Mouse (Mus musculus) lung, postnatal 36 days (tissue): ENCODE data around the gene Msmb.
"Not testable (repeated sequence)": the region's sequence is repeated elsewhere in the genome, so short reads cannot be mapped to it uniquely, and the experiment has no call there.

ENCODE experiments used
- DNase-seq: peaks from one replicate; pipeline ENCODE4 v3.0.0; 2022; ENCODE audit warnings: mixed read lengths

The Msmb gene

DNA sequence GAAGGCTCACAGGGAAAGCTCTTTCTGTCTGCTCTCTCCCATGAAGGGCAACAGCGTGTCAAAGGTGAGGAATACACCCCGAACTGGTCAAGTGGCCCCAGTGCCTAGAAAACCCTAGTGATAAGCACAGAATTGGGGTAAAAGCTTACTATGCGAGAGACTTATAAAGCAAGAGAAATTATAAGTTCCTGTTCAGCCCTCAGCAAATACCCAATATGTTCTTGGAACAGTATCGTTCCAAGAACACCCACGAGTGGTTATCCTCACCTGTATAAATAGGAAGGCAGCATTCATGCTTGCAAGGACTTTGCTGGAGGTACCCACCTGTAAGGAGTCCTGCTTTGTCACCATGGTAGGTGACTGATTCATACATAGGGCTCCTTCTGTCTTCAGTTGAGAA is at the start of gene Msmb:
Gene Msmb (plus strand): TSS at position 301 of the 400 bp plus-strand sequence.
- DNase-seq: no peak

- DNase-seq: no peak
Observed at GRCm38 (mm10) chr14:32093018-32093417, 48.8 kb upstream of the Msmb start.

DNA sequence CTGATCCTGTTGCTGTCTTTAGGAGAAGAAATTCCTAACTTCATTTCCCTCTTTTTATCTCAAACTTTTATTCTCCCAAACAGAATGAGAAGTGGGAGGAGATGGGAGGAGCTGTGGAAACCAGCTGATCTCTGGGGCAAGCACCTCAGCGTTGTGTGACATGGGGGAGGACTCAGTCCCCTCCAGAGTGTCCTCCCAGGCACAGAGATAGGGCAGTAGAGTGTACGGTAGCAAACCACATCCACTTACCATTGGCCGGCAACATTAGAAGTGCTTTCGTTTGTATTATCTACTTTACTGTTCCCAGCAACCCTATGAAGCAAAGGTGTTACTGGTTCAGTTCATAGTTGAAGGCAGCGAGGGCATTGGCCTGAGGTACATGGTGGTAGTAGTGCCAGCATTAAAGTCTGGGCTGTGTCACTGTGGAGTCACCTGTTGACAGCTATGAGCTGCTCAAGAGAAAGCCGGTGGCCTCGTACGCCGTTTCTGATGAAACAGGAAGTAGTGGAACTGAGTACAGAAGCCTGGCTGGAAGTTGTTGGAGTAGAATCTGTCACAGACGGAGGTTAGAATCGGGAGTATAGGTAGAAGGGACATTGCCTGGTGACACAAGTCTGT is 48.2 kb upstream of the Msmb start:
- no peak for DNase-seq

- DNase-seq: no peak
Observed at GRCm38 (mm10) chr14:32095646-32096045, 46.2 kb upstream of the Msmb start.

DNA sequence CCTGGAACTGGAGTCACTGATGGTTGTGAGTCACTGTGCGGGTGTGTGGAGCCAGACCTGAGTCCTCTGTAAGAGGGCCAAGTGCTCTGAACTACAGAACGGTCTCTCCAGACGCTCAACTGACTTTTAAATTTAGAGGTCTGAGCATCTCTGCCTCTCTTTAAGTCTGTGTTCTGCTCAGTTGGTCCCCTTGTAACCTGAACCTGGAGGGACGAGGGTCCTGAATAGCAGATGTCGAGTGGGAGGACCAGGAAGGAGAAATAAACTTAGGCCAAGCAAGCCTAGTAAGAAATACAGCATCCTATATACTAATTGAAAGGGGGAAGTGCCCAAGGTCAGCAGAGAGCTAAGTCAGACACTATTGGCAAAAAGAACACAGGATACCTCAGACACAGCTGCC is 45.1 kb upstream of the Msmb start:
- no peak for DNase-seq

DNA sequence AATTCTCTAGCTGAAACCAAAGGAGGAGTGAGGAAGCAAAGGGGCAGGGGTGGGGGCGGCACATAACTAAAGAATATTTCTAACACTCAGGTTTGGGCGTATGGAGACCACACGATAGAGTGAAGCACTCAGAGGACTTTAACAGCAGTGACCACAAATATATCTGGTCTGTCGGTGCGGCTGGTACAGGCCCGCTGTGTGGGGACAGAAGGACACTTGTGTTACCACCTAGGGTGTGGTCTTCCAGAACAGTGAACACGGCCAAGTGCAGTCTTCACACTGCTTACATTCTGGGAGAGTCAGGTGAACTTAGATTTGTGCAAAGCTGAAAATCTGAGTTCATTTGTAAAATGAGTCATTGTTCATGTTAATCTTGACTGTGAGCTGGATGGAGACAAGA is 44.1 kb upstream of the Msmb start:
- DNase-seq: no peak

DNA sequence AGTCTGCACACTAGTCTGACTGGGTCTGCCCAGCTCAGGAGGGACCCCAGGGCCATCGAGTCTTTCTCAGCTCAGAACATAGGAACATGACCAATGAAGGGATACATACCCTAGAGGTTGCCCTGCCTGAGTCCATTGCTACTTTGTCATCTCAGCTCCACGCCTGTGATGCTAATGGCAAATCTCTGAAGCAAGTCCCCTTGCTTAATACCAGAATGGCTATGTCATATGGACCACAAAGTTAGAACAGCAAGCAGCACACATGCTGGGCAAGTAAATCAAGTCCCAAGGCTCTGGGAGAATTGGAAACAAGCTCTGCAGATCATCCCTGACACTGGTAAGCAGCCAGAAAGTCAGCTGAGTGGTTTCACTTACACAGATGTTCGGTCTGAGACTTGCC is 42.9 kb upstream of the Msmb start:
- DNase-seq: no peak

DNA sequence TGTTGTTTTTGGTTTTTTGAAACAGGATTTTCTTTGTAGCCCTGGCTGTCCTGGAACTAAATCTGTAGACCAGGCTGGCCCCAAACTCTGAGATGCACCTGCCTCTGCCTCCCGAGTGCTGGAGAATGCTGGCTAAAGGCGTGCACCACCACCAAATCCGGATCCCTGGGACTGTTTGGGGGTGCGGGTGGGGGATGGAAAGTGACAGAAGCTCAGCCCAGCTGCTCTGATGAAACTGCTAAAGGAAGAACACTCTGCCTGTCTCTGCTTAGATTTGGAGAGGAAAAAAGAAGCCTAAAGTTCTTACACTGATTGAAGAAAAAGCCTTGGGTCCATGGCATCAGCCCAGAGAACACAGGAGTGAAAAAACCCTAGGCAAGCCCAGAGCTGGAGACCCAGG is 38.3 kb upstream of the Msmb start:
- DNase-seq: no peak

GRCm38 (mm10) chr14:32105663-32106062 is 36.2 kb upstream of the Msmb start:
- DNase-seq: peak; percentile 8

- DNase-seq: no peak
Observed at GRCm38 (mm10) chr14:32106911-32107310, 34.9 kb upstream of the Msmb start.

DNA sequence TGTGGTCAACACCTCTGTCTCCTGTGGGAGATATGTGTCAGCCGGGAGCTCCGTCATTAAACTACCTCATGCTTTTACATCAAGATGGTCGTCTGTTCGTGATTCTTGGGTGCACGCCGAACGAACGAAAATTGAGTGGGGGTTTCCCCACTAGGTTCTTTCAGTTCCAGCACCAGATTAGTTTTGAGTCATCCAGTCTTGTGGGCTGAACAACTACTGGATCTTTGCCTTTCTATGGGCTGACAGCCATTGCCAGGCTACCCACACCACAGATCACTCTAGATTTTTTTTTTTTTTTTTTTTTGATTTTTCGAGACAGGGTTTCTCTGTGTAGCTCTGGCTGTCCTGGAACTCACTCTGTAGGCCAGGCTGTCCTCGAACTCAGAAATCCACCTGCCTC is 29.7 kb upstream of the Msmb start:
- DNase-seq: not testable (repeated sequence)

DNA sequence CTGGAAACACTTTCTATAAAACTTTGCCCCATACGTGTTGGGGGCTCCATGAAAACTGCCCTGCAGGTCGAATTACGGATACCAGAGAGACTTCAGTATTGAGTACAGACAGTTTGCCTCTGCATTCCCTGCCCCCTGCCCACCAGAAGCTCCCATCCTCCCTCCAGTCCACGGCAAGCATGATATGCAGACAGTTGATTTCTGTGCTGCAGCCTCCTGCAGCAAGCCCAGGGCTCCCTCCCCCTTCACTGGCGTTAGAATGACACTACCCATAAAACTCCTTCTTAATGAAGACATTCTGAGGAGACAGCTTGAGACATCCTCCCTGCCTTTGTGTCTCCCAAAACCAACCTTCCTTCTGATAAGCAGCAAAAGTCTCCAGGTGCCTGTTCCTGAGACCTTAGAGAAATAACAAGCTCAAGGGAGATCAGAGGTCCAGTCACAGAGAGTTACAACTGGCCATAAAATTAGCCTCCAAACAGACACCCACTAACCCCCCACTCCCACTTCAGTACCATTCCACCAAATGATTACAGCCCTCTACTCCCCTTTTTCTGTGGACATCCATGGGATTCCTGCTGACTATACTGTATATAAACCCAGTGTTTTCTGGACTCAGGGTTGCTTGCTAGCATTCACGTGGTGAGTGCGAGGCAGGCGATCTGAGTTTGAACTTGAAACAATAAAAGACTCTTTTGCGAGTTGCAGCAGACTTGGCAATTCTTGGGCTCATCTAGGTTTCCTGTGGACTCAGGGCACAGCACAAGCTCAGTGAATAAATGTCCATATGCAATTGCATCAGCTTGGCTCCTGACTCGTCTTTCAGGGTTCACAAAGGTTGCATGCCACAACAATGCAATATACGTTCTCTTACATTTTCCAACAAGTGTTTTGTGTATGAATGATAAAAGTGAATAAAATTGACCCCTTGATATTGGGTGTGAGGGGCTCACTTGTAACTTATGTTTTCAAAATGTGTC is 20.6 kb upstream of the Msmb start:
- no peak for DNase-seq

DNA sequence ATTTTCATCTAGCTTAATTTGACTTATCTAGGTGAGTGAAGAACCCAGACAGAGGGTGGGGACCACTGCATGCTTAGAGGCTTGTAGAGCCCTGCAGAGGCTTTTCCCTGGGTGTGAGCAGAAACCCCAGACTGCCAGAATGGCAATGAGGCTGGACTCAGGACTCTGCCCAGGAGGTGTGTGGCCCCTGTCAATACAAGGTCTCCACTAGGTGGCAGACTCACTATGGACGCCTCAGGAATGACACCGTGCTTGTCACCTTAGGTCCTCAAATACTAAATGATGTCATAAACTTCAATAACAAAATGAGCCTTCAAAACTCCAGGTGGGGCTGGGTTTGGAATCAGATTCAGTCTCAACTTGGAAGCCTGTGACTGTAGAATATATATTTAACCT is 19.9 kb upstream of the Msmb start:
- DNase-seq: peak; percentile 59

DNA sequence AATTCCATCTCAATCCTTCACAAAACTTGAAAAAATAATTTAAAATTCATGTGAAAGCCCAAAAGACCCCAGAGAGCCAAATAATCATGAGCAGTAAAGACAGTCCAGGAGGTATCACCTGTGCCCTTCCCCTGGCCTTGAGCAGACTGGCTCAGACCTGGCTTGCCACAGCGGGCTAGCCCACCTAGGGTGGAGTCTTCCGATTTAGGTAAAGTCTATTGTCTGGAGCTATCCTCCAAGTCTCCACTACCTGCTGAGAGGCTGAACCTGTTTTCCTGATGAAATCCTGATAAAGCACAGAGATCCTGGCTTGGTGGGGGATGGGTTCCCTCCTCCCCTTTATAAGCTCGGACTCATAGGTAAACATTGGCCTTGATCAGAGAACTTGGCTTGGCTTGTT is 17.6 kb upstream of the Msmb start:
- DNase-seq: no peak

DNA sequence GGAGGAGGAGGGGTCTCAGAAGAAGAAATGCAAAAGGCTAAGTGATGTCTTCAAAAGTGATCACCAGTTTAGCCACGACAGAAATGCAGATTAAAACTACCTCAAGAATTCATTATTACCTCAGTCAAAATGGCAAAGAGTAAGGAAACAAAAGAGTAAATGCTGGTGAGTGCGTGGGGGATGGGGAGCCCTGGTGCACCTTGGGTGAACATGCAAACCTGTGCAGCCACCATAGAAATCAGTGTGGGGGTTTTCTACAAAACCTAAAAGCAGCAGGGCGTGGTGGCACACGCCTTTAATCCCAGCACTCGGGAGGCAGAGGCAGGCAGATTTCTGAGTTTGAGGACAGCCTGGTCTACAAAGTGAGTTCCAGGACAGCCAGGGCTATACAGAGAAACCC is 16.6 kb upstream of the Msmb start:
- not testable (repeated sequence) for DNase-seq

DNA sequence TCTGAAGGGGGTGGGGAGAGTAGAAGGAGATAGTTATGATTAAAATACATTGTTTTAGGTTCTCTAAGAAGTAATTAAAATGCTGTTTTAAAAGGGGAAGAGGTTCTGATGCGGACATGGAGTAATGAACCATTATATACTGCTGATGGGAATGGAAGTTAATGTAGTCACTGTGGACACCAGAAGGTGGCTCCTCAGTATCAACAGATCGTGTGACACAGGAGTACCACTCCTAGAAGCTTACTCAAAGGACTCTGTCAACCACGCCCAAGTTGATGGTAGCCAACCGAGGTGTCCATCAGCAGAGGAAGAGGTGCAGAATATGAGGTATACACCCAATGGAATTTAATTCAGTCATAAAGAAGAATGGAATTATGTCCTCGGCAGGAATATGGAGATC is 13.4 kb upstream of the Msmb start:
- DNase-seq: no peak

GRCm38 (mm10) chr14:32131836-32132235 is 10.0 kb upstream of the Msmb start:
- DNase-seq: no peak

- no peak for DNase-seq
Observed at GRCm38 (mm10) chr14:32134293-32134692, 7.5 kb upstream of the Msmb start.

DNA sequence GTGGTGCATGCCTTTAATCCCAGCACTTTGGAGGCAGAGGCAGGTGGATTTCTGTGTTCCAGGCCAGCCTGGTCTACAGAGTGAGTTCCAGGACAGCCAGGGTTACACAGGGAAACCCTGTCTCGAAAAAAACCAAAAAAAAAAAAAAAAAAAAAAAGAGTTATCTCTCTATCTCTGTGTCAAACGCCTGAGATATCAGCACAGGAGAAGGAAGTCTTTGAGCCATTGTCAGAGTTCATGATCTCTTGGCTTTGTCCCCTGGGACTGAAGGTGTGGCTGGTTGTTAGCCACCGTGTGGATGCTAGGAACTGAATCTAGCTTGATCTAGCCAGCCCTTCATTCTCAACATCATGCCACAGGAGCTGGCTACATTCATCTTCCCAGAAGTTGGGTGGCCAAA is 5.4 kb upstream of the Msmb start:
- not testable (repeated sequence) for DNase-seq

DNA sequence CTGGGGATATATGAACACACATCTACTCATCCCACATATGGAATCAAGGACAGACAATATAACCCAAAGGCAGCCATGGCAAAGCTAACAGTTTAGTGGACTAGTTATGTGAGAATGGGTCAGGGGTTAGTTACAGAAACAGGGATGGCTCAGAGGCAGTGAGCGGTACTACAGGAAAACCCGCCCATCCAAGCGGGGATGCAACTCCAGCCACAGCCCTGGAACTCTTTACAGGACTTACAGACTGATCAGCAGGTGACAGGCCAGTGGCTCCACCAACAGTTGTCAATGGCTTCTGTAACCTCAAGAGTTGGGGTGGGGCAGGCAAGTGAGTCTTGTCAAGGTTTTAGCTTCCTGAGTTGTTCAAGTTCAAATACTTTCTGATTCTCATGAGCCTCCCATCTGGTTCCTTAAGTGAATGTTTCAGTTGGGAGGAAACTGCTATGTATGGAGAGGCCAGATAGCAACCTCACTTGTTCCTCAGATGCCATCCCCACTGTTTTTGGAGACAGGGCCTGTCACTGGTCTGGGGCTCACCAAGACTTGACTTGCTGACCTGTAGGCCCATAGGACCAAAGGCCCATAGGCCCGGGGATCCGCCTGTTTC is 1.4 kb upstream of the Msmb start:
- no peak for DNase-seq

DNA sequence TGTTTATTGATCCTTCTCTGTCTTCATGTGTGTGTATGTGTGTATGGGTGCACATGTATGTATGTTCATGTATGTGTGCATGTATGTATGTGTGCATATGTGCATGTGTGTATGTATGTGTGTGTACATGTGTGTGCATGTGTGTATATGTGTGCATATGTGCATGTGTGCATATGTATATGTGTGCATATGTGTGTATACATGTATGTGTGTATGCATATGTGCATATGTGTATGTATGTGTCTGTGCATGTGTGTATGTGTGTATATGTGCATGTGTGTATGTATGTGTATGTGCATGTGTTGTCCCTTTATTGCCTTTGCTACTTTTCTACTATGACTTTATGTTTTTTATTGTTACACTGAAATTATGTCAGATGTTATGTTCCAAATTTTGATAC is 2.9 kb downstream of the Msmb start:
- no peak for DNase-seq

- no peak for DNase-seq
Observed at GRCm38 (mm10) chr14:32145401-32145800, 3.6 kb downstream of the Msmb start.

GRCm38 (mm10) chr14:32145809-32146511 is 4.1 kb downstream of the Msmb start:
- no peak for DNase-seq
